Mouse (Mus musculus) mouse embryonic stem cell (cell line): Measurements from ENCODE around the gene Ly6g6e.

ENCODE experiments used
- in situ Hi-C, 2 experiments: fragments of 300-500 bp; cut with MboI; formaldehyde crosslinking; loops; 1 replicate in 1 of 2; 3 replicates in 1 of 2; pipeline ENCODE4 v1.14.3; 2019 to 2020; ENCODE audit warnings: low sequenced_read_pairs in 2 of 2, low pct_unique_long_range_greater_than_20kb in 1 of 2, mixed read lengths in 1 of 2; ENCODE audit not compliant: unreplicated experiment in 1 of 2

Gene Ly6g6e

DNA sequence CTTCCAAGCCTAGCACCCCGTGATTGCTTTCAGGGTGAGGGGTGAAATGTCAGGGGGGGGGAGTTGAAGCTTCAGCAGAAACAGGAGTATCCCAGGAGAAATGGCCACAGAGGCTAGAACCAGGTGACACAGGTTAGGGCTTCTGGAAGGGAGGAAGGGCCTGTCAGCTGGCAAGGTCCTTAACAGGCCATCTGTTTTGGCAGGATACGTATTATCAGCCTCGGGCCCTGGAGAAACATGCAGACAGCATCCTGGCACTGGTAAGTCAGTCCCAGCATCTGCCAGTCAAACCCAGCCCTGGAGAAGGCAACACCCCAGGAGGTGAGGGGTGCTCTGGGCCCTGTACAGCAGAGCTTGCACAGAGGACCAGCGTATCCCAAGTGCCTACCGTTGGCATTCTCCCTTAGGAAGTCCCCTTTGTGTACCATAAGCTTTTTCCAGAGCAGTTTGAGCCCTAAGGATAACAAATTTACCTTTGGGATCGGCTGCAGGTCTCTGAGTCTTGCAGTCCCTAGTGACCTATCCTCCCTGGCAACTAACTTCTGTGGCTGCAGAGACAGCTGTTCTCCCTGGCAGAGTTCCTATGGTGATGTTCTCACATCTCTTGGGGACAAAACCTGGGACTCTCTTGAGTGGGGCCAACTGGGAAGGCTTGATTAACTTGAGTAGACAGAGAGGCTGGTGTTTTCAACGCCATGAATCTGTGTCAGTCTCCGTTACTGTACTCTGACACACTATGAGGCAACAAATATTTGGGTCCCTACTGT lies 13.6 kb downstream of the Ly6g6e start:
- in situ Hi-C loops, result no loop called here

DNA sequence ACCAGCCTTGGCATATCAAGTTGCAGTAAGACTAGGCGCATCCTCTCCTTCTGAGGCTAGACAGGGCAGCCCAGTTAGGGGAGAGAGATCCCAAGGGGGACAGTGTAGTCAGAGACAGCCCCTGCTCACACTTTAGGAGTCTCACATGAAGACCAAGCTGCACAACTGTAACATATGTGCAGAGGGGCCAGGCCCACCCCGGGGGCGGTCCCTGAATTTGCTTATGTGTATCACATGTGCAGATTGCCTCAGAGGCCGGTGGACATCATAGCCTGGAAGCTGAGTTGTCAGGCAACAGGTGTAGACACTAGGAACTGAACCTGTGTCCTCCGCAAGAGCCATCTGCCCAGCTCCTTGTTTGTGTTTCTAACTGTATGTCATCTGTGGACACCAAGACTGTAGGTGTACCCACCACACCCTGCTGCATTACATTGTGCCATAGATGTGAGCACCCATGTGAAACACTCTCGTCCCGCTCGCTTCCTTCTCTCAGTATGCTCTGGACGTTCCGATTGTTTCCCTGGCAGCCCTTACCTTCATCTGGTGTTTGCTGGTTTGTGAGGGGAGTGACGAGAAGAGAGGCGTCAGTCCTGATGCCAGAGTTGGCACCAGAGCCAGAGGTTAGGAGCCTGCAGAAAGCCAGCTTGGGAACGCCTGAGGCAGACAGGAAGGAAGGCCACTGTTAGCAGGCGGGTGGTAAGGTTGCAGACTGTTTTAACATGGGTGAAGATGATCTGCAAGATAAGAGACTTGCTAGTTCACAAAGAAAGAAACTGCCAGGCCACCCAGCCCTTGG lies 15.9 kb downstream of the Ly6g6e start:
- in situ Hi-C loops, result no loop called here

DNA sequence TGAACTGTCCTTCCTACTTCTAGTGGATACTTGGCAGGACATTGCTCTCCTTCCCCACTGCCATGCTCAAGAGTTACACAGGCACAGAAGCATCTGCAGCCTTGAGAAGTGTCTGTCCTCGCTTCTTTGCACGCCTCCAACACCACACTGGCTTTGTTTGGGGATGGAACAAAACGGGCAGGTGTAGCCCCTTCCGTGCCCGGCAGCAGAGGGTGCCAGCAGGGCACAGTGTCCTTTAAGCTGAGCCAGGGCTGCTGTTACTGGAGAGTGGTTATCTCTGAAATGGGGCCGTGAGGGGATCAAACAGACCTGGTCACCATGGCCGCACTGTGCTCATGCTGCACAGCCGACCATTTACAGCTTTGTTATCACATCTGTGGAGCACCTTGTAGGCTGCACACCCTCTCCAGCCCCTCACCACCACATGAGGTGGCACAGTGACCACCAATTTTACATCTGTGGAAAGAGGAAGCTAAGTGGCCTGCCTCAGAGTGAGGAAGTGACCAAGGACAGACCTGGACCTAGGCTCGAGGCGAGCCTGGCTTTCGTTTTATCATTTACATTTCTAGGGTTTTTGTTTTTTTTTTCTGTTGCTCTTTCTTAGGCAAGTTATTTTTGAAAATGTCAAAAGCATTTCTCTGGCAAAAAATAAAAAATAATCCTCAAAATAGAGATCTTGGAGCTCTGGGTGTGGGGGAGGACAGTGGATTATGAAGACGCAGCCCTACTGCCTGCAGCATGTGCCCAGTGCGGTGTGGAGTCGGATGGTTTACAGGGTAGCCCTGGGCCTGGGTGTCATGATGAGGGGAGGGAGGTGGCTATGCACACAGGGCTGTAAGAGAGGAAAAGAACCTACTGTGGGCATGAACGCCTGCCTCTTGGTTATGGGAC lies 18.0 kb downstream of the Ly6g6e start:
- in situ Hi-C loops, result no loop called here

DNA sequence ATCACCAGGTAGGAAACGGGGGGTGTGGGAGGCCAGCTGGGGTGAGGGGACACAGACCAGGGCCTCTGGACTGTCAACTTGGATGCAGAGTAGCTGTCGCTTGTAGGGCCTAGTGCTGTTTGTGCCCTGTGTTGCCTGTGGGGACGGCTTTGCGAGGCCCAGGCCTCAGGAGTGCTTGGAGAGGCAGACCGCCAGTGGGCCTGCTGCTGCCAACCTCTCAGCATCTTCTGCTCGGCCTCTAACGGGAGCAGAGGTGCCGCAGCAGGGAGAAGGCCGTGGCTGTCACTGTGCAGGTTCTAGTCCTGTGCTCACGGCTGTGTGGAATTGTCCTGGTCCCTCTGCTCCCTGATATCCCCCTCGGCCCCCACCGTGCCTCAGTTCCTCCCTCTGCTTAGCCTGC lies 19.9 kb downstream of the Ly6g6e start:
- in situ Hi-C loops, result no loop called here

DNA sequence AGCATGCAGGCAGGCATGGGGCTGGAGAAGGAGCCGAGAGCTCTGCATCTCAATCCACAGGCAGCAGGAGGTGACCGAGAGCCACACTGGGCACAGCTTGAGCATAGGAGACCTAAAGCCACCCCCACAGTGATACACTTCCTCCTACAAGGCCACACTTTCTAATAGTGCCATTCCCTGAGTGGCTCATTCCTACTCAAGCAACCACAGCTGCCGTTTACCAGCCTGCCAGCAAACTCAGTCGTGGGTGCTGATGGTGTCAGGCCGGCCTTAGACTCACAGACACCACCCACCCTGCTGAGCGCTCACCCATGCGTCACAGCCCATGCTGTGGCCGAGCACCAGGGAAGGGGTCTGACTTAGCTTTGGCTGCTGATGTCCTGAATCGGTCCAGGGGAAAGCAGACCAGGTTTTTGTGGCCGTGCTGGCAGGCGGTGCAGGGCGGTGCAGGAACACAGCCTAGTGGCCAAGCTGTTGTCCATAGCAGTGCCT lies 20.5 kb downstream of the Ly6g6e start:
- in situ Hi-C loops, result no loop called here

GRCm38 (mm10) chr17:35100196-35100765 lies 23.6 kb downstream of the Ly6g6e start:
- in situ Hi-C loops, result no loop called here

GRCm38 (mm10) chr17:35101161-35101560 lies 24.5 kb downstream of the Ly6g6e start:
- in situ Hi-C loops, result no loop called here

- in situ Hi-C loops, result no loop called here
Measured at GRCm38 (mm10) chr17:35102299-35102698, 25.6 kb downstream of the Ly6g6e start.

GRCm38 (mm10) chr17:35103221-35103690 lies 26.6 kb downstream of the Ly6g6e start:
- in situ Hi-C loops, result no loop called here

- in situ Hi-C loops, result no loop called here
Measured at GRCm38 (mm10) chr17:35104079-35104478, 27.4 kb downstream of the Ly6g6e start.

DNA sequence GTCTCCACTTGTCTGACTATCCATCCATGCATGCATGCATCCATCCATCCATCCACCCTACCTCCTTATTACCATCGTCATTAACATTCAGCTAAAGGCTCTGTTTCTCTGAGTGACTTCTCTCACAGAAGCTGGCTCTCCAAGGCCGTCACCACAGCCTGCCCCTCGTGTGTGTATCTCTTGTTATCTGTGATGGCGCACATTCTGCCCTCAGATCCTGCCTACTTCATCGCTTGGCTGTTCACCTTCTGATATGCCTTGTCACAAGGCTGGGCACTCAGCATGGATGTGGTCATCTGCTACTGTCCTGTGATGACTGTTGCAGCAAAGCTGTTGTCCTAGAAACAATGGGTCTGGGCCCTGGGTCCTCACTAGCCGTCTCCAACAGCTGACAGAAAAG lies 28.1 kb downstream of the Ly6g6e start:
- in situ Hi-C loops, result no loop called here

DNA sequence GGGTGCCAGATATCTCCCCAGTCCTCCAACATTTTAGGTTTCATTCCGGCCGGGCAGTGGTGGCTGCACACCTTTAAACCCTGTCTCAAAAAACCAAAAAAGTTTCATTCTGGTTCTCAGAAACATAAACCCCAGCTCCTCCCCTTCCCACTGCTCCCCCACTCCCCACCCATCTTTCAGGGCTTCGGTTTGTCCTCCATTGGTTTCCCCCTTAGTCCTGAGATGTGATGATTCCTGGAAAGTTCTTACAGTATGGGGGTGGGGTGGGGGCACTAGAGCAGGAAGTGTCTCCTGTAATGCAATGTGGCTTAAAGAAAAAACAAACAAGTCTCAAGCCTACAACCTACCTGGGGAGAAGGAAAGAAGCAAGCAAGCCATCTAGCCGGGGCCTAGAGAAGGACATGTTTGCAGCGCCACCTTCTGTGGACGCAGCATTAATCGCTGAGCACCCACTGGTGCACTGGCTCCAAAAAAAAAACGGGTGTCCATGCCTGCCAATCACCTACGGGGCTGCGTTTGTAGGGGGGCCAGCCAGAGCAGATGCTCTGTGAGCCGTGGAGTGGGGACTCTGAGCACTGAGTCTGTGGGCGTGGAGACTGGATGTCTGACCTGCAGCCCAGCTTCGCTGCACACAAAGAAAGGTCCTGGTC lies 29.2 kb downstream of the Ly6g6e start:
- in situ Hi-C loops, result no loop called here

DNA sequence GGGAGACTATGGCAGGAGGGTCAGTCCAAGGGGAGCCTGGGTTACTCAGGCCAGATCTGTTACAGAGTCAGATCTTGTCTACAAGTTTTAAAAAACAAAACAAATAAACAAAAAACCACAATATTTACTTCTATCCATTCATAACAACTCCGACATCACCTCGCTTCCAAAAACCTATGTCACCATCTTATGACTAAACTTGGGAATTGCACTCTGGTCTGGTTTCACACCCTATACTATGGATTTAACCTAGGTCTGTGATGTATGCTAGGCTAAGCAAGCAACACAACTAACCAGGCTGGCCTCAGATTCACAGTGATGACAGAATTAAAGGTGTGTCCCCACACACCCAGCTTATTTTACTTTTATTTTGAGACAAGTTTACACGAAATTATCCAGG lies 29.8 kb downstream of the Ly6g6e start:
- in situ Hi-C loops, result no loop called here

DNA sequence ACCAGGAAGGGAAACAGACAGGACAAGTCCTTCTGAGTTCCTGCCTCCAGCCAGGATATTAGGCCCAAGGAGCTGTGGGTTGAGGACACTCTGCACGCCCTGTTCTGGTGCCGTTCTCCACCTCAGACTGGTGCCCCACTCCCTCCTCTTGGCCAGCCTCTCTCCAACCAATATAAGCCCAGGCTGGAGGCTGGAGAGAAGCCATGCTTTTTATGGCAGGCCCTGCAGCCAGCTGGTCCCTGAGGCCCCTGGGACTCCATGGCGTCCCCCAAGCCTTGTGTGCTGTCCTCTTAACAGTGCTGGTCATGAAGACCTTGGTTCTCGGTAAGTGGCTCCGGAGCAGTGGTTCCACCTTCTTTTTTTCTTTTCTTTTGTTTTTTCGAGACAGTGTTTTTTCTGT lies 31.4 kb downstream of the Ly6g6e start, which contains the start of gene Ly6g5c:
Ly6g5c (plus strand) TSS at position 183 of the 400 bp plus-strand sequence.
- in situ Hi-C loops, result no loop called here

DNA sequence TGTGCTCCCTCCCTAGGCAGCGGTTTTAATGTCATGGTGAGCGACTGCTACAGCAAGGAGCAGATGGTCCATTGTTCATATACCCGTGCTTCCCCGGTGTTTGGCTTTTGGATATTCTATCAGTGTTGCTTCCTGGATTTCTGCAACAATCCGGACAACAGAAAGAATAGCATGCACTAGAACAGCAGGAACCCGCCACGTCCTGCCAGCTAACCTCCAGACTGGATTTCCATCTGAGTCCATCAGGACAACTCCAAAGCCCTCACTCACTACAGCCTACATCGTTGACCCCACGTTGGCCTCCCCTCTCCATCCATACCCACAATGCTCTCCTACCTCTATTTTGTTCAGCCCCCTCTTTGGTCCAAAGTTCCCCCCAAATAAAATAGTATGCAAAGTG lies 35.1 kb downstream of the Ly6g6e start:
- in situ Hi-C loops, result loop anchor here (5.0 to 10.0 kb wide), 2 partner anchors 89 to 107 kb away; partner anchors contain the start of gene Vars (in 1 of the 2)

GRCm38 (mm10) chr17:35115046-35116019 lies 38.6 kb downstream of the Ly6g6e start, which contains the start of gene Ly6g5b:
Ly6g5b (minus strand) TSS chr17:35115428.
- in situ Hi-C loops, result loop anchor here in 1 of 2 experiments (10.0 kb wide), 1 partner anchor 111 kb away; the partner anchor contains the start of gene Vars
